Mouse (Mus musculus) C2C12 (cell line): ENCODE results near the gene Ctbp1.

Experiments
- CTCF ChIP-seq: IDR thresholded peaks from one replicate; pipeline ENCODE4 v1.5.1; 2011; ENCODE audit not compliant: control insufficient read depth, insufficient read depth, insufficient read length
- MYOD1 ChIP-seq: IDR thresholded peaks from one replicate; pipeline ENCODE4 v1.6.1; 2011; ENCODE audit warnings: low read depth; ENCODE audit not compliant: control insufficient read depth, insufficient read length
- USF1 ChIP-seq: IDR thresholded peaks from one replicate; pipeline ENCODE4 v1.6.1; 2011; ENCODE audit warnings: low read depth, mild to moderate bottlenecking, control low read depth, moderate library complexity

DNA sequence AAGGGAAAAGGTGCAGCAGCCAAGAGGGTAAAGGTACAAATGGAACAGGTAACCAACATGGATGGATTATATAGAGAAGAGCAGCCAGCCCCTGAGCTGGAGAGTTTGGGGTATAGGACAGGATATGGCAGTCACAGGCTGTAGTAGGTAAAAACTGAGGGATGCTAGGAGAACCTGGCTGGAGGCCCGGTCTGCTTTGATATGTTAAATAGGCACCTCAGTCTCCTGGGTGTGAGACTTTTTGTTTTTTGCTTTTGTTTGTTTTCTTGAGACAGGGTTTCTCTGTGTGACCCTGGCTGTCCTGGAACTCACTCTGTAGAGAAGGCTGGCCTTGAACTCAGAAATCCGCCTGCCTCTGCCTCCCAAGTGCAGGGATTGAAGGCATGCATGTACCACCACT is 49.7 kb upstream of the Ctbp1 start:
- TF ChIP-seq CTCF (no peak), USF1 (no peak), MYOD1 (no peak)
